Mouse (Mus musculus): ENCODE results near the gene Ddost. TPM values are rescaled to one million over a fixed set of nuclear protein-coding genes. Genes with fewer than 3 reads are reported as not detected.

The Ddost gene
- total and polyA plus RNA-seq, 2 experiments from 2014 or later: 146 to 163 TPM

- DNase-seq (ENCODE audit: low spot score) (no peak), ATAC-seq (ENCODE audit: insufficient read depth, low read depth) (no peak)
- H3K4me3 ChIP-seq (ENCODE audit: low read depth, low read length): no peak overlapping the region
- 66% methylated on average over 9 of the region's 9 CpGs for WGBS
- 0 out of 2 replicates have a peak, but pooled peaks cover 6% of the 10 kb centered on the region for H3K27me3 ChIP-seq (ENCODE audit: control insufficient read depth, insufficient read depth, low read length)
- H3K36me3 ChIP-seq (replicated peaks; ENCODE audit: control insufficient read depth, insufficient read depth, low read length): no peaks in the 10 kb centered on the region
- H3K4me2 ChIP-seq (ENCODE audit: low read depth, low read length): no peak overlapping the region
- no peak overlapping the region for H3K27ac ChIP-seq (ENCODE audit: low read depth)
- H3K4me1 ChIP-seq (ENCODE audit: control insufficient read depth, insufficient read depth): no peaks in the 10 kb centered on the region
- H3K9me3 ChIP-seq (replicated peaks; ENCODE audit: control insufficient read depth, low read length): no peaks in the 10 kb centered on the region
- no peak overlapping the region for H3K9ac ChIP-seq (replicated peaks; ENCODE audit: low read depth, low read length)
- no peak for TF ChIP-seq CTCF (IDR thresholded peaks at IDR 0.05; ENCODE audit: low read depth)
- no peak for TF ChIP-seq EP300 (IDR thresholded peaks at IDR 0.05; ENCODE audit: low read depth)
These were observed 27.1 kb downstream of the Ddost start for GRCm38 (mm10) chr4:138331647-138332046.

- H3K9ac ChIP-seq (replicated peaks; ENCODE audit: low read depth, low read length): no peak overlapping the region
- no peak overlapping the region for H3K4me3 ChIP-seq (ENCODE audit: low read depth, low read length)
- H3K9me3 ChIP-seq (replicated peaks; ENCODE audit: control insufficient read depth, low read length): no peaks in the 10 kb centered on the region
- no peak overlapping the region for H3K27ac ChIP-seq (ENCODE audit: low read depth)
- 66% methylated on average over 4 of the region's 4 CpGs for WGBS
- DNase-seq (ENCODE audit: low spot score) (no peak), ATAC-seq (ENCODE audit: insufficient read depth, low read depth) (no peak)
- H3K27me3 ChIP-seq (ENCODE audit: control insufficient read depth, insufficient read depth, low read length): 0 out of 2 replicates have a peak, but pooled peaks cover 6% of the 10 kb centered on the region
- no peaks in the 10 kb centered on the region for H3K36me3 ChIP-seq (replicated peaks; ENCODE audit: control insufficient read depth, insufficient read depth, low read length)
- H3K4me2 ChIP-seq (ENCODE audit: low read depth, low read length): no peak overlapping the region
- no peaks in the 10 kb centered on the region for H3K4me1 ChIP-seq (ENCODE audit: control insufficient read depth, insufficient read depth)
- TF ChIP-seq EP300 (IDR thresholded peaks at IDR 0.05; ENCODE audit: low read depth): no peak
- TF ChIP-seq CTCF (IDR thresholded peaks at IDR 0.05; ENCODE audit: low read depth): no peak
These were observed 28.6 kb downstream of the Ddost start for GRCm38 (mm10) chr4:138333135-138333534.

- Histone ChIP-seq H3K36me3 (replicated peaks; ENCODE audit: control insufficient read depth, insufficient read depth, low read length) (no peaks in the 10 kb centered on the region), H3K4me3 (ENCODE audit: low read depth, low read length) (no peak overlapping the region), H3K27ac (ENCODE audit: low read depth) (no peak overlapping the region), H3K4me1 (ENCODE audit: control insufficient read depth, insufficient read depth) (no peaks in the 10 kb centered on the region), H3K4me2 (ENCODE audit: low read depth, low read length) (no peak overlapping the region), H3K9me3 (replicated peaks; ENCODE audit: control insufficient read depth, low read length) (no peaks in the 10 kb centered on the region), H3K27me3 (ENCODE audit: control insufficient read depth, insufficient read depth, low read length) (0 out of 2 replicates have a peak, but pooled peaks cover 6% of the 10 kb centered on the region), H3K9ac (replicated peaks; ENCODE audit: low read depth, low read length) (no peak overlapping the region)
- WGBS: 63% methylated on average over 12 of the region's 12 CpGs
- DNase-seq (ENCODE audit: low spot score) (no peak), ATAC-seq (ENCODE audit: insufficient read depth, low read depth) (no peak)
- TF ChIP-seq EP300 (IDR thresholded peaks at IDR 0.05; ENCODE audit: low read depth) (no peak), CTCF (IDR thresholded peaks at IDR 0.05; ENCODE audit: low read depth) (no peak)
These were observed 30.5 kb downstream of the Ddost start for GRCm38 (mm10) chr4:138335036-138335435.

- WGBS: 80% methylated on average over 6 of the region's 6 CpGs
These were observed 31.1 kb downstream of the Ddost start for GRCm38 (mm10) chr4:138335648-138336047.

GRCm38 (mm10) chr4:138336876-138337275 is 32.3 kb downstream of the Ddost start:
- no peaks in the 10 kb centered on the region; the same call in 1 of the 2 replicates for H3K4me1 ChIP-seq (ENCODE audit: control insufficient read depth, insufficient read depth)
- no peaks in the 10 kb centered on the region for H3K9me3 ChIP-seq (replicated peaks; ENCODE audit: control insufficient read depth, low read length)
- WGBS: 63% methylated on average over 5 of the region's 5 CpGs
- no peak overlapping the region for H3K4me2 ChIP-seq (ENCODE audit: low read depth, low read length)
- H3K27me3 ChIP-seq (ENCODE audit: control insufficient read depth, insufficient read depth, low read length): no peaks in the 10 kb centered on the region
- H3K36me3 ChIP-seq (replicated peaks; ENCODE audit: control insufficient read depth, insufficient read depth, low read length): no peaks in the 10 kb centered on the region
- no peak overlapping the region for H3K9ac ChIP-seq (replicated peaks; ENCODE audit: low read depth, low read length)
- no peak overlapping the region for H3K4me3 ChIP-seq (ENCODE audit: low read depth, low read length)
- DNase-seq (ENCODE audit: low spot score): no peak
- ATAC-seq (ENCODE audit: insufficient read depth, low read depth): no peak
- no peak overlapping the region for H3K27ac ChIP-seq (ENCODE audit: low read depth)
- TF ChIP-seq EP300 (IDR thresholded peaks at IDR 0.05; ENCODE audit: low read depth): no peak
- no peak for TF ChIP-seq CTCF (IDR thresholded peaks at IDR 0.05; ENCODE audit: low read depth)

More at GRCm38 (mm10) chr4:138335648-138336047, 31.1 kb downstream of the Ddost start:
- no peak overlapping the region for H3K27ac ChIP-seq (ENCODE audit: low read depth)
- H3K4me1 ChIP-seq (ENCODE audit: control insufficient read depth, insufficient read depth): no peaks in the 10 kb centered on the region
- no peak overlapping the region for H3K4me2 ChIP-seq (ENCODE audit: low read depth, low read length)
- 0 out of 2 replicates have a peak, but pooled peaks cover 6% of the 10 kb centered on the region for H3K27me3 ChIP-seq (ENCODE audit: control insufficient read depth, insufficient read depth, low read length)
- ATAC-seq (ENCODE audit: insufficient read depth, low read depth) (no peak), DNase-seq (ENCODE audit: low spot score) (no peak)
- H3K36me3 ChIP-seq (replicated peaks; ENCODE audit: control insufficient read depth, insufficient read depth, low read length): no peaks in the 10 kb centered on the region
- H3K4me3 ChIP-seq (ENCODE audit: low read depth, low read length): no peak overlapping the region
- no peaks in the 10 kb centered on the region for H3K9me3 ChIP-seq (replicated peaks; ENCODE audit: control insufficient read depth, low read length)
- H3K9ac ChIP-seq (replicated peaks; ENCODE audit: low read depth, low read length): no peak overlapping the region
- no peak for TF ChIP-seq EP300 (IDR thresholded peaks at IDR 0.05; ENCODE audit: low read depth)
- no peak for TF ChIP-seq CTCF (IDR thresholded peaks at IDR 0.05; ENCODE audit: low read depth)

- WGBS: 64% methylated on average over 9 of the region's 9 CpGs
- no peak overlapping the region for H3K4me3 ChIP-seq (ENCODE audit: low read depth, low read length)
- no peak for DNase-seq (ENCODE audit: low spot score)
These were observed 32.8 kb downstream of the Ddost start for GRCm38 (mm10) chr4:138337341-138337740.

More at GRCm38 (mm10) chr4:138337341-138337740, 32.8 kb downstream of the Ddost start:
- ATAC-seq (ENCODE audit: insufficient read depth, low read depth): no peak
- H3K27me3 ChIP-seq (ENCODE audit: control insufficient read depth, insufficient read depth, low read length): no peaks in the 10 kb centered on the region
- no peaks in the 10 kb centered on the region for H3K9me3 ChIP-seq (replicated peaks; ENCODE audit: control insufficient read depth, low read length)
- H3K4me2 ChIP-seq (ENCODE audit: low read depth, low read length): no peak overlapping the region
- TF ChIP-seq EP300 (IDR thresholded peaks at IDR 0.05; ENCODE audit: low read depth) (no peak), CTCF (IDR thresholded peaks at IDR 0.05; ENCODE audit: low read depth) (no peak)
- H3K27ac ChIP-seq (ENCODE audit: low read depth): no peak overlapping the region
- H3K36me3 ChIP-seq (replicated peaks; ENCODE audit: control insufficient read depth, insufficient read depth, low read length): no peaks in the 10 kb centered on the region
- H3K4me1 ChIP-seq (ENCODE audit: control insufficient read depth, insufficient read depth): no peaks in the 10 kb centered on the region; the same call in 1 of the 2 replicates
- H3K9ac ChIP-seq (replicated peaks; ENCODE audit: low read depth, low read length): no peak overlapping the region
